Mouse (Mus musculus): ENCODE measurements around the gene Eloa.
A peak's percentile ranks its signal among the peaks of the same experiment; 100 is the strongest.

Eloa gene

GRCm38 (mm10) chr4:135958354-135958753 is 63.2 kb downstream of the Eloa start:
- no peak for DNase-seq (ENCODE audit: low spot score in 2 of 2)

- DNase-seq (ENCODE audit: low spot score in 2 of 2) = no peak
Observed at GRCm38 (mm10) chr4:135955886-135956285, 65.7 kb downstream of the Eloa start.

- peak; percentile 83 to 89 for DNase-seq (ENCODE audit: low spot score in 2 of 2)
Observed at GRCm38 (mm10) chr4:135954241-135954640, 67.3 kb downstream of the Eloa start.

Measured in spleen, postnatal 10 days (tissue).